Mouse (Mus musculus) adrenal gland, adult 8-10 months (tissue): ENCODE measurements around the gene Tac4. TPM values are rescaled to one million over a fixed set of nuclear protein-coding genes. Genes with fewer than 3 reads are reported as not detected.

Experiments
- DNase-seq: peaks from one replicate; pipeline ENCODE4 v3.0.0; 2022
- total RNA-seq, 4 experiments: library from RNA; stranded (reverse); gene quantifications; 2 replicates each; pipeline ENCODE4 v1.2.4; 2022

Tac4 gene
- total RNA-seq, 4 experiments from 2014 or later: not detected

- no peak for DNase-seq
Observed at GRCm38 (mm10) chr11:95263816-95264454, 2.6 kb downstream of the Tac4 start.

- no peak for DNase-seq
Observed at GRCm38 (mm10) chr11:95264455-95265013, 3.2 kb downstream of the Tac4 start.

- DNase-seq: peak; percentile 47
Observed at GRCm38 (mm10) chr11:95266540-95267245, 5.4 kb downstream of the Tac4 start.

GRCm38 (mm10) chr11:95273661-95274060 is 12.3 kb downstream of the Tac4 start:
- DNase-seq: no peak

GRCm38 (mm10) chr11:95274613-95275012 is 13.3 kb downstream of the Tac4 start:
- DNase-seq: no peak

- no peak for DNase-seq
Observed at GRCm38 (mm10) chr11:95276056-95276455, 14.7 kb downstream of the Tac4 start.

- DNase-seq: no peak
Observed at GRCm38 (mm10) chr11:95279061-95279659, 17.8 kb downstream of the Tac4 start.

GRCm38 (mm10) chr11:95282331-95282730 is 21.0 kb downstream of the Tac4 start:
- no peak for DNase-seq

GRCm38 (mm10) chr11:95291998-95292397 is 30.7 kb downstream of the Tac4 start:
- DNase-seq: no peak

- DNase-seq: no peak
Observed at GRCm38 (mm10) chr11:95293017-95293624, 31.8 kb downstream of the Tac4 start.

GRCm38 (mm10) chr11:95295736-95296135 is 34.4 kb downstream of the Tac4 start:
- no peak for DNase-seq

- no peak for DNase-seq
Observed at GRCm38 (mm10) chr11:95298146-95298545, 36.8 kb downstream of the Tac4 start.

GRCm38 (mm10) chr11:95299886-95300285 is 38.6 kb downstream of the Tac4 start:
- DNase-seq: peak; percentile 55

- no peak for DNase-seq
Observed at GRCm38 (mm10) chr11:95301772-95302171, 40.4 kb downstream of the Tac4 start.

- DNase-seq: no peak
Observed at GRCm38 (mm10) chr11:95305600-95305999, 44.3 kb downstream of the Tac4 start.

GRCm38 (mm10) chr11:95307526-95307925 is 46.2 kb downstream of the Tac4 start:
- DNase-seq: no peak

GRCm38 (mm10) chr11:95309510-95310006 is 48.2 kb downstream of the Tac4 start:
- DNase-seq: peak; percentile 98

- peak; percentile 99 for DNase-seq
Observed at GRCm38 (mm10) chr11:95310007-95310647, 48.8 kb downstream of the Tac4 start, which contains the start of gene Kat7. Kat7 (minus strand) TSS chr11:95310246.

GRCm38 (mm10) chr11:95310648-95311424 is 49.5 kb downstream of the Tac4 start:
- peak; percentile 33 for DNase-seq

- no peak for DNase-seq
Observed at GRCm38 (mm10) chr11:95311425-95311807, 50.1 kb downstream of the Tac4 start.

GRCm38 (mm10) chr11:95315215-95315955 is 54.1 kb downstream of the Tac4 start:
- no peak for DNase-seq
